Mouse (Mus musculus): ENCODE measurements around the gene Hist1h2ae.
"Not testable (repeated sequence)": the region's sequence is repeated elsewhere in the genome, so short reads cannot be mapped to it uniquely, and the experiment has no call there.

- not testable (repeated sequence) for TF ChIP-seq GATA1, TAL1 (IDR thresholded peaks at IDR 0.05; ENCODE audit: low read length)
Measured at GRCm38 (mm10) chr13:23535137-23536075, 35.6 kb downstream of the Hist1h2ae start, which contains the start of gene Hist1h3g.
